Mouse (Mus musculus): ENCODE measurements around the gene Fam227b.

Fam227b gene

GRCm38 (mm10) chr2:125975808-125976345, 175.9 kb downstream of the Fam227b start:
- DNase-seq, result no peak

- no peak for DNase-seq
Measured at GRCm38 (mm10) chr2:125975206-125975605, 176.6 kb downstream of the Fam227b start.

GRCm38 (mm10) chr2:125973207-125973606, 178.6 kb downstream of the Fam227b start:
- no peak for DNase-seq

- no peak for DNase-seq
Measured at GRCm38 (mm10) chr2:125968811-125969210, 183.0 kb downstream of the Fam227b start.

GRCm38 (mm10) chr2:125948195-125948594, 203.6 kb downstream of the Fam227b start:
- no peak for DNase-seq

- DNase-seq, result no peak
Measured at GRCm38 (mm10) chr2:125943301-125943700, 208.5 kb downstream of the Fam227b start.

GRCm38 (mm10) chr2:125941111-125941785, 210.6 kb downstream of the Fam227b start:
- DNase-seq, result no peak

GRCm38 (mm10) chr2:125938993-125939642, 212.7 kb downstream of the Fam227b start:
- DNase-seq, result no peak

- DNase-seq, result no peak
Measured at GRCm38 (mm10) chr2:125936396-125936795, 215.4 kb downstream of the Fam227b start.

- DNase-seq, result no peak
Measured at GRCm38 (mm10) chr2:125933977-125934376, 217.8 kb downstream of the Fam227b start.
